Mouse (Mus musculus) adrenal gland, adult 18-20 months (tissue): ENCODE measurements at regions not wholly inside any gene's neighbourhood (a gene's known extent, or its start where the extent isn't known, plus 50 kb on each side); places are given as distances from the start of the nearest gene placed in this dataset.
"Not testable (repeated sequence)": the region's sequence is repeated elsewhere in the genome, so short reads cannot be mapped to it uniquely, and the experiment has no call there.

Experiments used
- DNase-seq, 2 experiments: peaks; one replicate each; pipeline ENCODE4 v3.0.0; 2021 to 2022; ENCODE audit warnings: low spot score in 2 of 2

- DNase-seq, result no peak
These were observed 697.8 kb upstream of the Got2 start for GRCm38 (mm10) chr8:96586129-96586528.

DNA sequence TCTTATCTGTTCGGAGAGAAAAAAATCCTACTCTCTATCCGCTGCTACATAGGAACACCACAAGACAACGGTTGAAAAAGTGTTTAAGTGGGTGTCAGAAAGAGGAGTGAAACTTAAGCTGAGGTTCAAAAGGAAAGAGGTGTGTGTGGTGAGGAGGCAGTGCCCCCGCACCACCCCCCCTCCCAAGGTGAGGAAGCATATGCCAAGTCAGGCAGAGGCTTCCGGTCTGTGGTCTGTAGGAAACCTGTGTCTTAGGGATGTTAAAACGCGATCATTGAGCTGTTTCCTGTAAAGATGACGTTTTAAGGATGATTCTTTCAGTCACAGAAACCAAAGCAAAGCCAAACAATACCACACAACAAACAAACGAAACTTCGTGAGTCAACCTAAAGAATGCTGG, 664.2 kb upstream of the Got2 start:
- DNase-seq, result no peak

GRCm38 (mm10) chr8:96550408-96550807, 662.1 kb upstream of the Got2 start:
- no peak for DNase-seq

DNA sequence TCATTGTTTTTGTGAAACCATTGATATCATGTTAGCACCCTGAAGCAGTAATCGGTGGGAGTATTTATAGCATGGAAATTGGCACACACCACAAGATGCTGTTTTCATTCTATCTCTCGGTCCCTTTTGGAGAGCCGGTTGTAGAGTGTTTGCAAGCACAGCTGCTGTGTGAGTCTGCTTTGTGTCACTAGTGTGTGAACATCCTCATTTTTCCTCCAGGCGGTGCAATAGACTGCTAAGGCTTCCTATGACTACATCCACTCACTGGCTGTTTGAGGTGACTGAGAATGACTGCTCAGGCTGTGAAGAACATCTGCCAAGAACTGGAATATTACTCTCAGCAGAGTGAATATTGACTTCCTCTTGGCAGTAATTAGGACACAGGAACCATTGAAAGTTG, 660.3 kb upstream of the Got2 start:
- DNase-seq, result no peak

DNA sequence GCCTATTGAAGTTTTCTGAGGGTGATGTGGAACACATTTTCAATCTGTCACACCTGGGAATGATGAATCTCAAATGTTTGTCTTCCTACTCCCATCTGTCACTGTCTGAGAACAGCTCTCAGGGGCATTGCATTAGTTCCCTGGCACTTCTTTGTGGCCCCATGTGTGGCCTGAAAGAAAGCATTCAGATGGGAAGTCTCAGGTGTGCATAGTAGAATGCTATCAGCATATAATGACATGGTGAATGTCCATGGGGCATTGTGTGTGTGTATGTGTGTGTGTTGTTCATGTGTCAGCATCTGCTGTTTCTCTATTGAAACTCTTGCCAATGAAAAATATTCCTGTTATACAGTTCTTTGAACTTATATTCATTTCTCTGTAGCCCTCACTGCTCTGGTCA, 659.8 kb upstream of the Got2 start:
- DNase-seq, result no peak

DNA sequence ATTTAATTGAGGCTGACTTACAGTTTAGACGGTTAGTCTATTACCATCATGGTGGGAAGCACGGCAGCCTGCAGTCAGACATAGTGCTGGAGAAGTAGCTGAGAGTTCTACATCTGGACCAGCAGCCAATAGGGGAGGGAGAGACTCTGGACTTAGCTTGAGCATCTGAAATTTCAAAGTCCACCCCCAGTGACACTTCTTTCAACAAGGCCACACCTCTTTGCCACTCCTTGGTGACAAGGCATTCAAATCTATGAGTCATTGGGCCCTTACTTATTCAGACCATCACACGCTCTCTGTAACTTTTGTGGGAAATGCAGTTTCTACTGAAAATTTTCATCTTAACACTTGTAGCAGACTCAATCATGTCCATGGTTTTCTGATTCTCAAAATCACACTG, 653.9 kb upstream of the Got2 start:
- no peak for DNase-seq

DNA sequence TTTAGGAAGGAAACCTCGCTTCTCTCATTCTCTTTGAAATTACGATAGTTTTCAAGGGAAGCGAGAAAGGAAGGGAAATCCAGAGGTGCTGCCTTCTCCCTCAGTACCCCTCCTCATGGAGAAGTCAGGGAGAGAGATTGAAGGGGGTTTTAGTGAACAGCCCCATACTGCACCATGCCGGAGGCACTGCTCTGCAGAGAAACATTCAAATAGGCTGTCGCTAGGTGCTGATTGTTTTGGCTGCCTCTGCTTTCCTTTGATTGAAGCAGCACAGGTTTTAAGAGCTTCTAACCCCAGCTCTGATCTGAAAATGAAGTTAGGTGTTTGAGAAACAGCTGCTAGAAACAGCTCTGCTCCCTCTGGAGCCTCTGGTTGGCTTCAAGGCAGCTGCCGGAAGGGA, 610.5 kb upstream of the Got2 start:
- DNase-seq, result no peak

- DNase-seq, result no peak
These were observed 607.1 kb upstream of the Got2 start for GRCm38 (mm10) chr8:96495406-96495805.

DNA sequence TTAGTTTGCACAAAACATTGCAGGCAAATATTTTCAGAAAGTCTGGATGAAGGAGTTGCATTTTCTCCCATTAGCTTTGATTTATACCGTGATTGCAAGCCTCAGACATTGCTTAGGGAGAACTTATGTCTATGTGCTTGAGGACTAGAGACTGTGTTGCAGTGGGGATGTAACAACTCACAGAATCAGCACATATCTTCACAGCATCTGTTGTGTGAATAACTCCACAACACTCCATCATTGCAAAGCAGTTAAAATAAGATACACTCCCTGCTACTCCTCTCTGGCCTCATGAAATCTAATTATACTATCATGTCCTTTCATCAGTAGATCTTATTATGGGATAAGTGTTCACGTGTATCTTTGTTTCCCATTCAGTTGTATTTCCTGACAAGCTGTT, 601.5 kb upstream of the Got2 start:
- DNase-seq, result no peak

- no peak for DNase-seq
These were observed 600.5 kb upstream of the Got2 start for GRCm38 (mm10) chr8:96488741-96489453.

GRCm38 (mm10) chr8:96455915-96456314, 567.6 kb upstream of the Got2 start:
- no peak for DNase-seq

- DNase-seq, result no peak
These were observed 567.0 kb upstream of the Got2 start for GRCm38 (mm10) chr8:96455336-96455735.

- DNase-seq, result no peak
These were observed 541.4 kb upstream of the Got2 start for GRCm38 (mm10) chr8:96429708-96430107.

DNA sequence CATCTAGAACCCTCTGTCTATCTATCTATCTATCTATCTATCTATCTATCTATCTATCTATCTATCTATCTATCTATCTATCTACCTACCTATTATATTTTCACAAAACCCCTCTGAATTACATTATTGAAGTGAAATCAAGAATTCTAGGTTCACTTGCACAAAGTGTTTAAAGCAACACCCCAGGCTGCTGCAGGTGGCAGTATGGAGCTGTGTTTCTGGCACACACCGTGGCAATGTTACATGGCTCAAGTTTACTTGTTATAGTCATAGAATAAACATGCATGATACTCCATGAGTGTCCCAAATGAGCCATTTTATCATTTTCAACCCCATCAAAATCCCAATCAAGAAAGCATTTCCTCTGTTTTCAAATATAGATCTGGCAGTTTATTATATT, 538.6 kb upstream of the Got2 start:
- DNase-seq, result no peak

DNA sequence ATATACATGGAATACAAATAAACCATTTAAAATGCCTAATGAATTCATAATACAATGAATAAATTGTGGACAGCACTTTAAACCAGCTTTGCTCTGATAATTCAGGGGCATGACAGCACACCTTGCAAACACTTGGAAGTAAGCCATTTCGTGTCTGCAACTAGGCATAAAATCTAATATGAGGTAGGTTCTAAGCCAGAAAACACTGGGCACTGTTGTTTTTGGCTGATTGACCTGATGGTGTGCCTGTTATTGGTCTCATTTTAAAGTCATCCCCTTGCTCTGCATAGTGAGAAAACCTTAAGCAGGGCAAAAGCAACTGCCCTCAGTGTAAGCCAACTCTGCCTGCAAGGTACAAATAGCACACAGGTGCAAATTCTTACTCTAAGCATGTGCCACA, 521.3 kb upstream of the Got2 start:
- no peak for DNase-seq

DNA sequence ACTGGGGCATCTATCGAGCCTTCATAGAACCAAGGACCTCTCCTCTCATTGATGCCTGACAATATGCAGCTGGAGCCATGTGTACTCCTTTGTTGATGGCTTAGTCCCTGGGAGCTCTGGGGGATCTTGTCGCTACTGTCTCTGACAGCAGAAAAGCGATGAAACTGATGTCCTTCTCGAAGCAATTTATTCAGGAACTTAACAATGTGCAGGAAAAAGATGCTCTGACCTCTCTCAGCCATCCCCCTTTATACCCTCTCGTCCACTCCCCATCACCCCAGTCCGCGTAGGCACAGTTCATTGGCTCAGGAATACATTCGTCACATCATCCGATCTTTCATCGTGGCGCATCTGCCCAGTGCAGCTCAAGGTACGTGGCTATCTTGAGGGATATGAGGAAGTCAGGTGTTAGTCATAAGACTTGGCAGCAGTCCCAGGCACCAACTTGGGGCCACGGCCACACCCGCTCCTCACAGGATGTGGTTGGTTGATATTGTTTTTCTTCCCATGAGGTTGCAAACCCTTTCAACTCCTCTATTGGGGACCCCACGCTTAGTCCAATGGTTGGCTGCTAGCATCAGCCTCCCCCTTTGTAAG, 516.3 kb upstream of the Got2 start:
- DNase-seq, result no peak

DNA sequence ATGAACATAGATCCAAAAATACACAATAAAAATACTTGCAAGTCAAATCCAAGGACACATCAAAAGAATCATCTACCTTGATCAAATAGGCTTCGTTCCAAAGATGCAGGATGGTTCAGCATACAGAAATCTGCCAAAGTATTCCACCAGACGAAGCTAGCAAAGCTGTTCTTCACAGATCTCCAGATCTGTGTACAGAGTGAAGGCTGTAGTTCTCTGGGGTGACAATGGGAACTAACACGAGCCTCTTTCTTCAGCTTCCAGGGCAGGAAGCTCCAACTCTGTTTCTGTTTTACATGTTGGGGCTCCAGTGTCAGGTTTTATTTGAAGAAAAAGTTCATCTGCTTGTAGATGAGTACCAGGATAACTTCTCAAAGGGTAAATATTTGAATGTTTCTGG, 515.3 kb upstream of the Got2 start:
- DNase-seq, result no peak

DNA sequence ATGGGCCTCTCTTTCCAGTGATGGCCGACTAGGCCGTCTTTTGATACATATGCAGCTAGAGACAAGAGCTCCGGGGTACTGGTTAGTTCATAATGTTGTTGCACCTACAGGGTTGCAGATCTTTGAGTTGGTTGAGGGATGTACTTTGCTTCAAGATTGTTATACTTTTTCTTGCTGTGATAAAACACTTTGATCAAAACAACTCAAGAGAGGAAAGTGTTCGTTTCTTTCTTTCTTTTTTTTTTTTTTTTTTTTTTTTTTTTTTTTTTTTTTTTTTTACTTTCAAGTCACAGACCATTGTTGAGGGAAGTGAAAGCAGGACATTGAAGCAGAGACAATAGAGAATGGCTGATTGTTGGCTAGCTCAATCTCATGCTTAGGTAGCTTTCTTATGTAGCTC, 511.0 kb upstream of the Got2 start:
- DNase-seq, result not testable (repeated sequence)

- DNase-seq, result no peak
These were observed 504.7 kb upstream of the Got2 start for GRCm38 (mm10) chr8:96393024-96393423.

GRCm38 (mm10) chr8:96389251-96389650, 500.9 kb upstream of the Got2 start:
- no peak for DNase-seq

- no peak for DNase-seq
These were observed 482.2 kb upstream of the Got2 start for GRCm38 (mm10) chr8:96370500-96370899.

DNA sequence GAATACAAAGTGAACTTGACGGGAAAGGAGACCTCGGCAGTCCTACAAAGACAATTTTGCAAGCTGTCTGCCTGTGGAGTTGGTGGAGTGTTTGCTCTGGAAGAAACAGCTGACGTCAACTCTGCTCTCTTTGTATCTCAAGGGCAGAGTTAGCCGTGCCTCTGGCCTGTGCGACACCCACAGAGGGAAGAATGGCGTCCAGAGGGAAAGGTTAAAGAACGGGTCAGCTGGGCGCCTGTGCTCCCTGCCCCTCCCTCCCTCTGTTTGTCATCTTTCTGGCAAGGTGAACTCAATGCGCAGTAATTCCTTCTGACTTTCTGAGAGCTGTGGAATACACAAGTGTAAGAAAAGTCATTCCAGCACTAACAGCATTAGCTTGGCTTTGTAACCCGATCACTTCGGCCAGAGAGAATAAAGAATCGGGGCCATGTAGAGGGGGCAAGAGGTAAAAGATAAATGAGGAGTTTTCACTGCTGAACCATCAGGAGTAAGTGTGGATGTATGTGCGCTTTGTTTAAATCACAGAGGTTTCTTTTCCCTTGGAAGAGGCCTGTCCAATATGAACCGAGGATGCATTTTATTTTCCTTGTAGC, 474.6 kb upstream of the Got2 start:
- DNase-seq, result peak; percentile 18 to 20

- DNase-seq, result no peak
These were observed 462.3 kb upstream of the Got2 start for GRCm38 (mm10) chr8:96350531-96351069.
